Mouse (Mus musculus): ENCODE data around the gene Pou4f2. TPM values are rescaled to one million over a fixed set of nuclear protein-coding genes. Genes with fewer than 3 reads are reported as not detected.

The Pou4f2 gene
- total and polyA plus RNA-seq, 2 experiments = not detected

DNA sequence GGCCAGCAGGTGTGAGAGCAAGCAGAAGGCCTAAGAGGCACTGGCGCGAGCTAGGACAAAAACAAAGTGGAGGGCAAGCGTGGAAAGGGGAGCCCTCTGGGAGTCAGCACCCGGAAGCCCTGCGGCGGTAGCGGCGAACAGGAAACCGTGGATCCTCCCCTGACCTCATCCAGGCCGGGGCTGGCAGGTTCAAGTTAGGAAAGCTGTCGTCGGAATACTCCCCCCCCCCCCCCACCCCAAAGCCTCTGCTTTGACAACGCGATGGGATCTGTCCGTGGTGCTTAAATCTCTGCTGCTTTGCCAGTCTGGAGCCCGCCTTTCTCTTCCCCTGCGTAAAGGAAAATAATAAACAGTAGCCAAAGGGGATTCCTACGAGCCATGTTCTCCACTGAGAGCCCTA is 1.7 kb upstream of the Pou4f2 start:
- H3K36me3 ChIP-seq (ENCODE audit: control insufficient read depth, insufficient read depth, low read length) = no peaks in the 10 kb centered on the region
- no peaks in the 10 kb centered on the region for H3K4me1 ChIP-seq (ENCODE audit: control insufficient read depth, insufficient read depth, low read length)
- no peak overlapping the region for H3K4me3 ChIP-seq (ENCODE audit: insufficient read depth, low read depth, low read length)
- no peaks in the 10 kb centered on the region for H3K79me2 ChIP-seq (ENCODE audit: control insufficient read depth, insufficient read depth, low read length)
- TF ChIP-seq CTCF (IDR thresholded peaks at IDR 0.05; ENCODE audit: low read depth, low read length) (no peak), POLR2A (IDR thresholded peaks at IDR 0.05; ENCODE audit: extremely low read depth, insufficient read depth, low read length) (no peak)
- 2% methylated on average over 18 of the region's 18 CpGs for WGBS
- DNase-seq (ENCODE audit: extremely low read depth, low read depth, low spot score) = no peak
- H3K9ac ChIP-seq (ENCODE audit: low read depth, low read length) = no peak overlapping the region
- H3K27me3 ChIP-seq (ENCODE audit: control insufficient read depth, insufficient read depth, low read length) = peaks cover 18% of the 10 kb centered on the region
- H3K27ac ChIP-seq (replicated peaks; ENCODE audit: insufficient read depth, low read depth, low read length) = no peak overlapping the region

DNA sequence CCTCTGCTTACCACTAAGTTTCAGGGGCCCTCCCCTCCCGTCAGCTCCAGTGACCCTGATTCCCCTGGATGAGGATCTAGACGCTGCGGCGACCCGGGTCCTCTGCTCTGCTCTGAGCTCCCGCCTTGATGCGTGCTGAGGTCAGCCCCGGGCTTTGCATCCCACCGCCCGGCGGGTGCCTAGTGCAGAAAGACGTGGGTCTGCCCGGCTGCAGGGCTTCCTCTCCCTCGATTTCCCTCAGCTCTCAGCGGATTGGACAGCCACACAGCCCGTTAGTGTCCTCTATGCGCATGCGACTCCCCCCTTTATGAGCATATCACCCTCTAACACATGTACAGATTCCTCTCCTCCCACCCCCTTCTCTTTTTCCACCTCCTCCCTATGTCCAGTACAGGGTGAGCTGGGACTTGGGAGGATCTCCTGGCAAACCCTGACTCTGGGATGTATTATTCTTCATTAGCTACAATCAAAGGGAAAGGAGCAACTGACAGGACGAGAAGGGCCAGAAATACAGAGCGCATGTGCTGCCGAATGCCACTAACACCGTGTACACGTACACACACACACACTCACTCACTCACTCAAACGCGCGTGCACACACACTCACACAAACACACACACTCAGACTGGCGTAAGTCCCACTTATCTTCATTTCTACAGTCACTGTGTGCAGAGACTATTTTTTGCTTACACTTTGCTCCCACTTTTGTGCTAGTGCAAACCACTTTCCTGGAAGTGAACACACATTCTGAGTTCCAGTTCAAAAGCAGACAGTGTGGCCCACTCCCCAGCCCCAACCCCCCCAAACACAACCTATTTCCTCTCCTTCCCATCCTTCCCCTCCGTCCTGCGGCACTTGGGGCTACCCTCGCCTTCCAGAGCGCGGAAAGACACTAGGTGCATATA is 948 bp upstream of the Pou4f2 start:
- TF ChIP-seq CTCF (IDR thresholded peaks at IDR 0.05; ENCODE audit: low read depth, low read length) = no peak
- no peak for TF ChIP-seq POLR2A (IDR thresholded peaks at IDR 0.05; ENCODE audit: extremely low read depth, insufficient read depth, low read length)
- WGBS = 6% methylated on average over 32 of the region's 32 CpGs
- no peaks in the 10 kb centered on the region for H3K79me2 ChIP-seq (ENCODE audit: control insufficient read depth, insufficient read depth, low read length)
- no peak overlapping the region for H3K9ac ChIP-seq (ENCODE audit: low read depth, low read length)
- no peak for DNase-seq (ENCODE audit: extremely low read depth, low read depth, low spot score)
- H3K36me3 ChIP-seq (ENCODE audit: control insufficient read depth, insufficient read depth, low read length) = no peaks in the 10 kb centered on the region
- H3K27me3 ChIP-seq (ENCODE audit: control insufficient read depth, insufficient read depth, low read length) = peaks cover 19% of the 10 kb centered on the region
- H3K27ac ChIP-seq (replicated peaks; ENCODE audit: insufficient read depth, low read depth, low read length) = no peak overlapping the region
- no peaks in the 10 kb centered on the region for H3K4me1 ChIP-seq (ENCODE audit: control insufficient read depth, insufficient read depth, low read length)
- H3K4me3 ChIP-seq (ENCODE audit: insufficient read depth, low read depth, low read length) = no peak overlapping the region

DNA sequence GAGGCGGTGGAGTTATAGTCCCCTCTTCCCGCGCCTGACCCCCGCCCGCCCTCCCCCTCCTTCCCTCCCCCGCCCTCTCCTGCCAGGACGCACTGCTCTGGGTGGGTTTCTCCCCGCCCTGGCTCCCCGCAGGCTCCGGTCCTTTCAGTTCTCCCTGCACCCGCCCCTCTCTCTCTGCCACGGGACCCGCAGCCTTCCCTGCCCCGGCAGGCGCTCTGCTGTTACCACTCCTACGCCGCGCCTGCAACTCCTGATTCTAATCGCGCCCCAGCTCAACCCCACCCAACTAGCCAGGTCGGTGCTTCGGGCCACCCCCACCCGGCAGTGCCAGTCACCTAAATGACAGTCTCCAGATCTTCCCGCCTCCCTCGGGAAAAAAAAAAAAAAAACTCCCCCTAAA is 216 bp upstream of the Pou4f2 start:
- TF ChIP-seq CTCF (IDR thresholded peaks at IDR 0.05; ENCODE audit: low read depth, low read length) (no peak), POLR2A (IDR thresholded peaks at IDR 0.05; ENCODE audit: extremely low read depth, insufficient read depth, low read length) (no peak)
- no peak overlapping the region for H3K9ac ChIP-seq (ENCODE audit: low read depth, low read length)
- no peak overlapping the region for H3K4me3 ChIP-seq (ENCODE audit: insufficient read depth, low read depth, low read length)
- H3K36me3 ChIP-seq (ENCODE audit: control insufficient read depth, insufficient read depth, low read length) = no peaks in the 10 kb centered on the region
- peaks cover 20% of the 10 kb centered on the region for H3K27me3 ChIP-seq (ENCODE audit: control insufficient read depth, insufficient read depth, low read length)
- DNase-seq (ENCODE audit: extremely low read depth, low read depth, low spot score) = no peak
- 4% methylated on average over 23 of the region's 25 CpGs for WGBS
- no peak overlapping the region for H3K27ac ChIP-seq (replicated peaks; ENCODE audit: insufficient read depth, low read depth, low read length)
- H3K4me1 ChIP-seq (ENCODE audit: control insufficient read depth, insufficient read depth, low read length) = no peaks in the 10 kb centered on the region
- H3K79me2 ChIP-seq (ENCODE audit: control insufficient read depth, insufficient read depth, low read length) = no peaks in the 10 kb centered on the region

DNA sequence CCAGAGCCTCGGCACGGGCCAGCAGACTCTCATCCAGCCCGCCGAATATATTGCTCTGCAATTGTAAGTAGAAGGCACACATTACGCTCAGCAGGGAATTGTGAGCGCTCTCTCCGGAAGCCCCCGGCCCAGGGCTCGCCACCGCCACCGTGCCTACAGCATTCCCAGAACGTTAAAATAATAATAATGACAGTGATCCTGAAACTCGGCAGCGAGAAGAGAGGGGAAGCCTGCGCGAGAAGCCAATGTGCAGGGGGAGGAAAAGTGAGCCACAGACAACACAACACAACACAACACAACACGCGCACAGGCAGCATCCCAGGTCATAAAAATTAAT is 853 bp downstream of the Pou4f2 start:
- H3K27ac ChIP-seq (replicated peaks; ENCODE audit: insufficient read depth, low read depth, low read length) = no peak overlapping the region
- peaks cover 20% of the 10 kb centered on the region for H3K27me3 ChIP-seq (ENCODE audit: control insufficient read depth, insufficient read depth, low read length)
- no peaks in the 10 kb centered on the region for H3K36me3 ChIP-seq (ENCODE audit: control insufficient read depth, insufficient read depth, low read length)
- no peak overlapping the region for H3K4me3 ChIP-seq (ENCODE audit: insufficient read depth, low read depth, low read length)
- no peaks in the 10 kb centered on the region for H3K79me2 ChIP-seq (ENCODE audit: control insufficient read depth, insufficient read depth, low read length)
- DNase-seq (ENCODE audit: extremely low read depth, low read depth, low spot score) = no peak
- no peaks in the 10 kb centered on the region for H3K4me1 ChIP-seq (ENCODE audit: control insufficient read depth, insufficient read depth, low read length)
- 3% methylated on average over 18 of the region's 18 CpGs for WGBS
- H3K9ac ChIP-seq (ENCODE audit: low read depth, low read length) = no peak overlapping the region
- TF ChIP-seq POLR2A (IDR thresholded peaks at IDR 0.05; ENCODE audit: extremely low read depth, insufficient read depth, low read length) (no peak), CTCF (IDR thresholded peaks at IDR 0.05; ENCODE audit: low read depth, low read length) (no peak)

DNA sequence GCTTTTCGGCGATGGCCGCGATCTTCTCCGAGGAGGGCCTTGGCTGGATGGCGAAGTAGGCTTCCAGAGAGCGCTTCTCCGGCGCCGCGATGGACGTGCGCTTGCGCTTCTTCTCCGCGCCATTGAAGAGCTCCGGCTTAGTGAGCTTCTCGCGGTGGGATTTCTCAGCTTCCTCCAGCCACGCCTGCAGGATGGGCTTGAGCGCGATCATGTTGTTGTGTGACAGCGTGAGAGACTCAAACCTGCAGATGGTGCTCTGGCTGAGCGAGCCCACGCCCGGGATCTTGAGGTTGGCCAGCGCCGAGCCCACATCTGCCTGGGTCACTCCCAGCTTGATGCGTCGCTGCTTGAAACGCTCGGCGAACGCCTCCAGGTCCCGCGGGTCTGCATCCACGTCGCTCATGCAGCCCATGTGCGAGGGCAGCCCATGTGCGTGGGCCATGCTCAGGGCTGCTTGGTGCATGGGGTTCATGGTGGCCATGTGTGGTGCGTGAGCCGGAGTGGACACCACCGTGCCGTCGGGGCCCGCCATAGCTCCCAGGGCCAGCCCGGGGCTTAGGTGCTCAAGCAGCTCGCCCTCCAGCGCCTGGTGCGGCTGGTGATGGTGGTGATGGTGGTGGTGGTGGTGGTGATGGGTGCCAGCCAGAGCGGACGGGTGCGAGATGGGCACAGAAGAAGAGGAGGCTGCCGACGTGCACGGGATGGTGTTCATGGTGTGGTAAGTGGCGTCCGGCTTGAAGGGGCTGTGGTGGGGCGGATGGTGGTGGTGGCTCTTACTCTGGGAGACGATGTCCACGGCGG is 1.4 kb downstream of the Pou4f2 start:
- no peak for TF ChIP-seq POLR2A (IDR thresholded peaks at IDR 0.05; ENCODE audit: extremely low read depth, insufficient read depth, low read length)
- TF ChIP-seq CTCF (IDR thresholded peaks at IDR 0.05; ENCODE audit: low read depth, low read length) = no peak
- no peak for DNase-seq (ENCODE audit: extremely low read depth, low read depth, low spot score)
- Histone ChIP-seq H3K4me1 (ENCODE audit: control insufficient read depth, insufficient read depth, low read length) (no peaks in the 10 kb centered on the region), H3K9ac (ENCODE audit: low read depth, low read length) (no peak overlapping the region), H3K27ac (replicated peaks; ENCODE audit: insufficient read depth, low read depth, low read length) (no peak overlapping the region), H3K79me2 (ENCODE audit: control insufficient read depth, insufficient read depth, low read length) (no peaks in the 10 kb centered on the region), H3K4me3 (ENCODE audit: insufficient read depth, low read depth, low read length) (no peak overlapping the region), H3K27me3 (ENCODE audit: control insufficient read depth, insufficient read depth, low read length) (peaks cover 20% of the 10 kb centered on the region), H3K36me3 (ENCODE audit: control insufficient read depth, insufficient read depth, low read length) (no peaks in the 10 kb centered on the region)
- 3% methylated on average over 62 of the region's 62 CpGs for WGBS

Measured in liver, adult 2 months (tissue).